Mouse (Mus musculus) left cerebral cortex, postnatal 14 days (tissue): ENCODE data around the gene Klc4. TPM values are rescaled to one million over a fixed set of nuclear protein-coding genes. Genes with fewer than 3 reads are reported as not detected.

Source experiments
- DNase-seq, 2 experiments: peaks; one replicate each; pipeline ENCODE4 v3.0.0; 2021 to 2022; ENCODE audit warnings: low spot score in 2 of 2, mixed read lengths in 1 of 2
- intact Hi-C: fragments of 180-260 bp; cut with DNase I; formaldehyde crosslinking; loops from one replicate; pipeline ENCODE4 v1.15.1; 2025
- total RNA-seq, 2 experiments: library from RNA; stranded (reverse); gene quantifications; 2 replicates each; pipeline ENCODE4 v1.2.3; 2021

Klc4 gene
- total RNA-seq, 2 experiments from 2014 or later: 15.8 to 16.5 TPM

- DNase-seq: no peak
- intact Hi-C loops: no loop called here
Observed at GRCm38 (mm10) chr17:46603229-46603628, 42.6 kb downstream of the Klc4 start.

- intact Hi-C loops: no loop called here
Observed at GRCm38 (mm10) chr17:46602212-46602611, 43.6 kb downstream of the Klc4 start.

GRCm38 (mm10) chr17:46600569-46600968 is 45.3 kb downstream of the Klc4 start:
- intact Hi-C loops: no loop called here
- no peak for DNase-seq

More at GRCm38 (mm10) chr17:46602212-46602611, 43.6 kb downstream of the Klc4 start:
- no peak for DNase-seq

- intact Hi-C loops: loop anchor here (5.0 kb wide), 1 partner anchor 42 kb away; the partner anchor contains the start of gene Srf
Observed at GRCm38 (mm10) chr17:46598963-46599362, 46.9 kb downstream of the Klc4 start.

GRCm38 (mm10) chr17:46597956-46598355 is 47.9 kb downstream of the Klc4 start:
- intact Hi-C loops: loop anchor here (5.0 kb wide), 1 partner anchor 41 kb away; the partner anchor contains the start of gene Srf
- no peak for DNase-seq

More at GRCm38 (mm10) chr17:46598963-46599362, 46.9 kb downstream of the Klc4 start:
- DNase-seq: peak; percentile 40 to 42

- intact Hi-C loops: loop anchor here (5.0 kb wide), 1 partner anchor 38 kb away; the partner anchor contains the start of gene Srf
- peak in 1 of 2 experiments; percentile 39 for DNase-seq
Observed at GRCm38 (mm10) chr17:46595336-46595735, 50.5 kb downstream of the Klc4 start.

GRCm38 (mm10) chr17:46594606-46595005 is 51.2 kb downstream of the Klc4 start:
- DNase-seq: no peak
- intact Hi-C loops: loop anchor here (5.0 kb wide), 2 partner anchors 33 to 37 kb away; partner anchors contain the start of genes Ptk7 and Srf

- intact Hi-C loops: loop anchor here (5.0 kb wide), 1 partner anchor 34 kb away; the partner anchor contains the start of gene Ptk7
- DNase-seq: no peak
Observed at GRCm38 (mm10) chr17:46593124-46593523, 52.7 kb downstream of the Klc4 start.

- peak; percentile 33 to 37 for DNase-seq
- intact Hi-C loops: loop anchor here (5.0 kb wide), 1 partner anchor 36 kb away; the partner anchor contains the start of gene Ptk7
Observed at GRCm38 (mm10) chr17:46591406-46591805, 54.4 kb downstream of the Klc4 start.

- no peak for DNase-seq
- intact Hi-C loops: loop anchor here (5.0 kb wide), 1 partner anchor 37 kb away; the partner anchor contains the start of gene Ptk7
Observed at GRCm38 (mm10) chr17:46590439-46590838, 55.4 kb downstream of the Klc4 start.

- intact Hi-C loops: loop anchor here (5.0 kb wide), 1 partner anchor 38 kb away; the partner anchor contains the start of gene Ptk7
- no peak for DNase-seq
Observed at GRCm38 (mm10) chr17:46589635-46590314, 56.0 kb downstream of the Klc4 start.

- DNase-seq: no peak
Observed at GRCm38 (mm10) chr17:46588913-46589312, 56.9 kb downstream of the Klc4 start.

GRCm38 (mm10) chr17:46588173-46588572 is 57.6 kb downstream of the Klc4 start:
- intact Hi-C loops: no loop called here
- no peak for DNase-seq

More at GRCm38 (mm10) chr17:46588913-46589312, 56.9 kb downstream of the Klc4 start:
- intact Hi-C loops: no loop called here

GRCm38 (mm10) chr17:46586327-46586726 is 59.5 kb downstream of the Klc4 start:
- intact Hi-C loops: no loop called here
- DNase-seq: no peak

Other genes with a start within 250 kb of the Klc4 start
- gene Crip3, start 217.1 kb downstream of the Klc4 start, total RNA-seq: 1 to 10 TPM; 3.3 to 5.3 TPM
- gene Slc22a7, start 207.6 kb downstream of the Klc4 start, total RNA-seq: under 1 TPM; 0.53 to 0.89 TPM
- 100 to 1,000 TPM; 135 to 142 TPM for gene Ttbk1, start 158.3 kb downstream of the Klc4 start, total RNA-seq
- 1 to 10 TPM; 5.2 to 5.3 TPM for gene Dnph1, start 149.3 kb downstream of the Klc4 start, total RNA-seq
- 10 to 100 TPM; 49.3 to 50.8 TPM for gene Cul9, start 99.6 kb downstream of the Klc4 start, total RNA-seq
- 10 to 100 TPM; 52.0 to 65.9 TPM for gene Srf, start 89.8 kb downstream of the Klc4 start, total RNA-seq
- gene Ptk7, start 16.5 kb downstream of the Klc4 start, total RNA-seq: 10 to 100 TPM; 13.8 to 13.9 TPM
- 10 to 100 TPM; 45.6 to 54.2 TPM for gene Mrpl2, start 207 bp upstream of the Klc4 start, total RNA-seq
- gene Cul7, start 4.3 kb upstream of the Klc4 start, total RNA-seq: 10 to 100 TPM; 30.2 to 33.4 TPM
- gene Rrp36, start 28.3 kb upstream of the Klc4 start, total RNA-seq: 10 to 100 TPM; 14.1 to 15.7 TPM
- gene Mea1, start 32.8 kb upstream of the Klc4 start, total RNA-seq: 100 to 1,000 TPM; 105 to 120 TPM
- 100 to 1,000 TPM; 200 to 204 TPM for gene Klhdc3, start 34.9 kb upstream of the Klc4 start, total RNA-seq
- gene Ppp2r5d, start 59.1 kb upstream of the Klc4 start, total RNA-seq: 10 to 100 TPM; 85.4 to 90.8 TPM
- 10 to 100 TPM; 37.6 to 38.1 TPM for gene Pex6, start 65.4 kb upstream of the Klc4 start, total RNA-seq
- under 1 TPM; 0.57 TPM for gene Gnmt, start 83.1 kb upstream of the Klc4 start, total RNA-seq
- gene Cnpy3, start 106.2 kb upstream of the Klc4 start, total RNA-seq: 10 to 100 TPM; 53.4 to 54.5 TPM
- not detected for gene Ptcra, start 117.7 kb upstream of the Klc4 start, total RNA-seq
- 1 to 10 TPM; 9.5 to 9.6 TPM for gene 2310039H08Rik, start 126.6 kb upstream of the Klc4 start, total RNA-seq
- 10 to 100 TPM; 49.1 to 49.6 TPM for gene Rpl7l1, start 136.7 kb upstream of the Klc4 start, total RNA-seq
- 10 to 100 TPM; 39.9 to 42.7 TPM for gene Bicral, start 212.5 kb upstream of the Klc4 start, total RNA-seq
- gene Tbcc, start 244.7 kb upstream of the Klc4 start, total RNA-seq: 10 to 100 TPM; 33.1 to 39.8 TPM